Mouse (Mus musculus): Measurements from ENCODE around the gene Dazl. TPM values are rescaled to one million over a fixed set of nuclear protein-coding genes. Genes with fewer than 3 reads are reported as not detected.

Gene Dazl
- total RNA-seq, 2 experiments from 2014 or later, result 3.7 to 3.9 TPM

Other genes with a start within 250 kb of the Dazl start
- 1 to 10 TPM; 7.4 to 8.5 TPM for gene Rftn1, start 103.0 kb downstream of the Dazl start, total RNA-seq (2021)
- gene Plcl2, start 215.8 kb upstream of the Dazl start, total RNA-seq (2021), result 10 to 100 TPM; 84.0 to 89.2 TPM

All from left cerebral cortex, postnatal 36 days (tissue).